Mouse (Mus musculus): ENCODE measurements around the gene Amz2.
"Not testable (repeated sequence)": the region's sequence is repeated elsewhere in the genome, so short reads cannot be mapped to it uniquely, and the experiment has no call there.

- TF ChIP-seq EP300 (IDR thresholded peaks at IDR 0.05; ENCODE audit: low read depth), result peak; percentile 71
- TF ChIP-seq CTCF (IDR thresholded peaks at IDR 0.05; ENCODE audit: low read depth), result not testable (repeated sequence)
These were observed 67.2 kb downstream of the Amz2 start for GRCm38 (mm10) chr11:109492847-109493464.

Data from liver, embryonic 14.5 days (tissue).